Mouse (Mus musculus): Measurements from ENCODE around the gene Thop1. TPM values are rescaled to one million over a fixed set of nuclear protein-coding genes. Genes with fewer than 3 reads are reported as not detected.

Thop1 gene
- polyA plus RNA-seq, 1 experiment from 2014 or later: 30.6 TPM

GRCm38 (mm10) chr10:81025639-81026275 lies 44.1 kb upstream of the Thop1 start, which contains the start of gene Diras1:
Diras1 (minus strand) TSS chr10:81025662.
- 54% methylated on average over 10 of the region's 12 CpGs for WGBS
- Histone ChIP-seq H3K9me3 (replicated peaks; ENCODE audit: low read length) (no peaks in the 10 kb centered on the region), H3K9ac (ENCODE audit: low read depth, low read length) (no peak within 1 kb of the TSS), H3K36me3 (ENCODE audit: insufficient read depth, low read length) (peaks cover 4% of the 10 kb centered on the region; the same call in 1 of the 2 replicates), H3K27me3 (ENCODE audit: insufficient read depth, low read length) (peaks cover 22% of the 10 kb centered on the region; the same call in 1 of the 2 replicates), H3K4me1 (replicated peaks; ENCODE audit: insufficient read depth, low read length) (0 out of 2 replicates have a peak, but pooled peaks cover 4% of the 10 kb centered on the region), H3K4me3 (replicated peaks; ENCODE audit: low read depth, low read length) (no peak within 1 kb of the TSS), H3K4me2 (ENCODE audit: low read length) (peak within 1 kb of the TSS; percentile 50), H3K27ac (no peak within 1 kb of the TSS)
- DNase-seq (ENCODE audit: low spot score) (no peak), ATAC-seq (replicated peaks; ENCODE audit: low FRiP score, low read depth) (no peak)
- TF ChIP-seq CTCF (IDR thresholded peaks at IDR 0.05; ENCODE audit: low read depth): no peak

- peaks cover 13% of the 10 kb centered on the region for H3K36me3 ChIP-seq (ENCODE audit: insufficient read depth, low read length)
- H3K27ac ChIP-seq: no peak overlapping the region
- H3K27me3 ChIP-seq (ENCODE audit: insufficient read depth, low read length): peaks cover 22% of the 10 kb centered on the region; the same call in 1 of the 2 replicates
- no peaks in the 10 kb centered on the region for H3K9me3 ChIP-seq (replicated peaks; ENCODE audit: low read length)
- no peak for ATAC-seq (replicated peaks; ENCODE audit: low FRiP score, low read depth)
- no peak for TF ChIP-seq CTCF (IDR thresholded peaks at IDR 0.05; ENCODE audit: low read depth)
- no peak for DNase-seq (ENCODE audit: low spot score)
- WGBS: 91% methylated on average over 5 of the region's 5 CpGs
- H3K4me1 ChIP-seq (replicated peaks; ENCODE audit: insufficient read depth, low read length): 0 out of 2 replicates have a peak, but pooled peaks cover 4% of the 10 kb centered on the region
- H3K4me3 ChIP-seq (replicated peaks; ENCODE audit: low read depth, low read length): no peak overlapping the region
- no peak overlapping the region for H3K4me2 ChIP-seq (ENCODE audit: low read length)
- no peak overlapping the region for H3K9ac ChIP-seq (ENCODE audit: low read depth, low read length)
Measured at GRCm38 (mm10) chr10:81026857-81027256, 43.0 kb upstream of the Thop1 start.

GRCm38 (mm10) chr10:81027331-81027730 lies 42.5 kb upstream of the Thop1 start:
- TF ChIP-seq CTCF (IDR thresholded peaks at IDR 0.05; ENCODE audit: low read depth): no peak
- H3K27me3 ChIP-seq (ENCODE audit: insufficient read depth, low read length): peaks cover 17% of the 10 kb centered on the region; the same call in 1 of the 2 replicates
- ATAC-seq (replicated peaks; ENCODE audit: low FRiP score, low read depth): no peak
- 0 out of 2 replicates have a peak, but pooled peaks cover 4% of the 10 kb centered on the region for H3K4me1 ChIP-seq (replicated peaks; ENCODE audit: insufficient read depth, low read length)
- no peak overlapping the region for H3K27ac ChIP-seq
- H3K9me3 ChIP-seq (replicated peaks; ENCODE audit: low read length): no peaks in the 10 kb centered on the region
- DNase-seq (ENCODE audit: low spot score): no peak
- no peak overlapping the region for H3K9ac ChIP-seq (ENCODE audit: low read depth, low read length)
- H3K36me3 ChIP-seq (ENCODE audit: insufficient read depth, low read length): peaks cover 16% of the 10 kb centered on the region
- no peak overlapping the region for H3K4me3 ChIP-seq (replicated peaks; ENCODE audit: low read depth, low read length)
- 69% methylated on average over 4 of the region's 4 CpGs for WGBS
- no peak overlapping the region for H3K4me2 ChIP-seq (ENCODE audit: low read length)

GRCm38 (mm10) chr10:81028219-81028618 lies 41.6 kb upstream of the Thop1 start:
- ATAC-seq (replicated peaks; ENCODE audit: low FRiP score, low read depth): no peak

GRCm38 (mm10) chr10:81029031-81029430 lies 40.8 kb upstream of the Thop1 start:
- WGBS: 70% methylated on average over 10 of the region's 10 CpGs
- Histone ChIP-seq H3K4me3 (replicated peaks; ENCODE audit: low read depth, low read length) (no peak overlapping the region), H3K9ac (ENCODE audit: low read depth, low read length) (no peak overlapping the region), H3K9me3 (replicated peaks; ENCODE audit: low read length) (no peaks in the 10 kb centered on the region), H3K4me1 (replicated peaks; ENCODE audit: insufficient read depth, low read length) (0 out of 2 replicates have a peak, but pooled peaks cover 4% of the 10 kb centered on the region), H3K4me2 (ENCODE audit: low read length) (no peak overlapping the region), H3K27ac (no peak overlapping the region), H3K36me3 (ENCODE audit: insufficient read depth, low read length) (peaks cover 22% of the 10 kb centered on the region), H3K27me3 (ENCODE audit: insufficient read depth, low read length) (0 out of 2 replicates have a peak, but pooled peaks cover 11% of the 10 kb centered on the region)
- TF ChIP-seq CTCF (IDR thresholded peaks at IDR 0.05; ENCODE audit: low read depth): no peak
- no peak for ATAC-seq (replicated peaks; ENCODE audit: low FRiP score, low read depth)
- DNase-seq (ENCODE audit: low spot score): no peak

More at GRCm38 (mm10) chr10:81028219-81028618, 41.6 kb upstream of the Thop1 start:
- Histone ChIP-seq H3K36me3 (ENCODE audit: insufficient read depth, low read length) (peaks cover 22% of the 10 kb centered on the region), H3K4me1 (replicated peaks; ENCODE audit: insufficient read depth, low read length) (0 out of 2 replicates have a peak, but pooled peaks cover 4% of the 10 kb centered on the region), H3K4me3 (replicated peaks; ENCODE audit: low read depth, low read length) (no peak overlapping the region), H3K4me2 (ENCODE audit: low read length) (no peak overlapping the region), H3K9ac (ENCODE audit: low read depth, low read length) (no peak overlapping the region), H3K9me3 (replicated peaks; ENCODE audit: low read length) (no peaks in the 10 kb centered on the region), H3K27me3 (ENCODE audit: insufficient read depth, low read length) (0 out of 2 replicates have a peak, but pooled peaks cover 14% of the 10 kb centered on the region), H3K27ac (no peak overlapping the region)
- DNase-seq (ENCODE audit: low spot score): no peak
- no peak for TF ChIP-seq CTCF (IDR thresholded peaks at IDR 0.05; ENCODE audit: low read depth)

- no peak for DNase-seq (ENCODE audit: low spot score)
- Histone ChIP-seq H3K9me3 (replicated peaks; ENCODE audit: low read length) (no peaks in the 10 kb centered on the region), H3K9ac (ENCODE audit: low read depth, low read length) (no peak overlapping the region), H3K27ac (no peak overlapping the region), H3K27me3 (ENCODE audit: insufficient read depth, low read length) (no peaks in the 10 kb centered on the region), H3K4me1 (replicated peaks; ENCODE audit: insufficient read depth, low read length) (0 out of 2 replicates have a peak, but pooled peaks cover 2% of the 10 kb centered on the region), H3K36me3 (ENCODE audit: insufficient read depth, low read length) (peaks cover 22% of the 10 kb centered on the region), H3K4me3 (replicated peaks; ENCODE audit: low read depth, low read length) (no peak overlapping the region), H3K4me2 (ENCODE audit: low read length) (no peak overlapping the region)
- no peak for TF ChIP-seq CTCF (IDR thresholded peaks at IDR 0.05; ENCODE audit: low read depth)
- WGBS: 79% methylated on average over 10 of the region's 10 CpGs
- no peak for ATAC-seq (replicated peaks; ENCODE audit: low FRiP score, low read depth)
Measured at GRCm38 (mm10) chr10:81033586-81033985, 36.2 kb upstream of the Thop1 start.
